Mouse (Mus musculus) layer of hippocampus, postnatal 25 days (tissue): ENCODE measurements at regions not wholly inside any gene's neighbourhood (a gene's known extent, or its start where the extent isn't known, plus 50 kb on each side); places are given as distances from the start of the nearest gene placed in this dataset.

Source experiments
- DNase-seq, 2 experiments: peaks; one replicate each; pipeline ENCODE4 v3.0.0; 2022; ENCODE audit warnings: mixed read lengths in 2 of 2, low spot score in 1 of 2; ENCODE audit errors: extremely low spot score in 1 of 2

- DNase-seq: no peak
Observed at GRCm38 (mm10) chr3:129386522-129386921, 54.0 kb upstream of the Enpep start.

- no peak for DNase-seq
Observed at GRCm38 (mm10) chr3:129390506-129390905, 58.0 kb upstream of the Enpep start.

- no peak for DNase-seq
Observed at GRCm38 (mm10) chr3:129391888-129392813, 59.6 kb upstream of the Enpep start.

- no peak for DNase-seq
Observed at GRCm38 (mm10) chr3:129392814-129393804, 60.6 kb upstream of the Enpep start.

GRCm38 (mm10) chr3:129397481-129397880 is 65.0 kb upstream of the Enpep start:
- no peak for DNase-seq

GRCm38 (mm10) chr3:129400092-129400924 is 67.8 kb upstream of the Enpep start:
- DNase-seq: no peak

- no peak for DNase-seq
Observed at GRCm38 (mm10) chr3:129411389-129412054, 79.0 kb upstream of the Enpep start.

GRCm38 (mm10) chr3:129412126-129412960 is 79.8 kb upstream of the Enpep start:
- DNase-seq: no peak

GRCm38 (mm10) chr3:129412961-129413246 is 80.4 kb upstream of the Enpep start:
- no peak for DNase-seq

- no peak for DNase-seq
Observed at GRCm38 (mm10) chr3:129415656-129416055, 83.1 kb upstream of the Enpep start.

- DNase-seq: no peak
Observed at GRCm38 (mm10) chr3:129416337-129416736, 83.8 kb upstream of the Enpep start.

- peak in 1 of 2 experiments; percentile 57 for DNase-seq
Observed at GRCm38 (mm10) chr3:129421620-129422239, 89.2 kb upstream of the Enpep start.

GRCm38 (mm10) chr3:129428750-129429149 is 96.2 kb upstream of the Enpep start:
- no peak for DNase-seq

GRCm38 (mm10) chr3:129429161-129430111 is 96.9 kb upstream of the Enpep start:
- peak in 1 of 2 experiments; percentile 15 for DNase-seq

- DNase-seq: no peak
Observed at GRCm38 (mm10) chr3:129434056-129434455, 98.1 kb upstream of the Elovl6 start.

- DNase-seq: no peak
Observed at GRCm38 (mm10) chr3:129437687-129438086, 94.5 kb upstream of the Elovl6 start.

GRCm38 (mm10) chr3:129442756-129443155 is 89.4 kb upstream of the Elovl6 start:
- no peak for DNase-seq
